Mouse (Mus musculus) bone marrow macrophage, adult 2 months (primary cell): ENCODE results near the gene Zfp652.

Experiments
- CTCF ChIP-seq: IDR thresholded peaks from 2 replicates; pipeline ENCODE4 v1.5.1; 2012; ENCODE audit warnings: low read depth, mild to moderate bottlenecking, low read length, moderate library complexity
- POLR2A ChIP-seq: IDR thresholded peaks from 2 replicates; pipeline ENCODE4 v1.6.1; 2012; ENCODE audit warnings: mild to moderate bottlenecking, low read depth, low read length, borderline replicate concordance

GRCm38 (mm10) chr11:95831641-95832040 is 119.2 kb downstream of the Zfp652 start:
- no peak for TF ChIP-seq POLR2A
- peak; percentile 52 for TF ChIP-seq CTCF
